Mouse (Mus musculus) spleen, adult 2 months (tissue): Measurements from ENCODE around the gene Zfp14.

Experiments used
- CTCF ChIP-seq: fragments of 200-500 bp; IDR thresholded peaks from 2 replicates; pipeline ENCODE4 v1.5.1; 2011; ENCODE audit warnings: mild to moderate bottlenecking, inconsistent platforms; ENCODE audit not compliant: insufficient read depth, insufficient read length, insufficient replicate concordance; ENCODE audit errors: extremely low read depth
- POLR2A ChIP-seq: fragments of 200-500 bp; IDR thresholded peaks from 2 replicates; pipeline ENCODE4 v1.6.1; 2011; ENCODE audit warnings: low read depth, low read length, inconsistent platforms

DNA sequence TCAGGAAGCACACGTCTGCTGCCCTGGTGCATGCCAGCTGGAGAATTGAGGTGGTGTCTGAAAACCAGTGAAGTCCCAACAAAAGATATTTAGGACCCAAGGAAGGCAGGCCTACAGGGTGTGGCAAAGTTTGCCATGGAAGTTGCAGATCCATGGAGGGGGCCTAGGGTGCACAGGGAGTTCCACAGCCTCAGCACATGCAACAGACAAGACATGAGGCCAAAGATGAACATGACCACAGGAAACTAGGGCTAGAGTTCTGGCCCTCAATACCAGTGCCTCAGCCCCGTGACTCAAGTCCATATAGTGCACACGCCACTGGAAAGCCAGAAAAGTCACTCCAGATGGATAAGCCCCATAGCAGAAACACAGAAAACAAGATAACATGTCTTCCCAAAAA lies 22.6 kb downstream of the Zfp14 start:
- TF ChIP-seq POLR2A = no peak
- no peak for TF ChIP-seq CTCF
